Mouse (Mus musculus): ENCODE measurements around the gene Lep. TPM values are rescaled to one million over a fixed set of nuclear protein-coding genes. Genes with fewer than 3 reads are reported as not detected.

The Lep gene
- polyA plus RNA-seq, 1 experiment, result 3.0 TPM

- Histone ChIP-seq H3K27ac (ENCODE audit: control insufficient read depth, insufficient read depth, low read length) (no peak overlapping the region), H3K27me3 (ENCODE audit: control insufficient read depth, insufficient read depth, low read length) (no peaks in the 10 kb centered on the region), H3K4me3 (ENCODE audit: control insufficient read depth, insufficient read depth, low read length) (no peak overlapping the region), H3K36me3 (ENCODE audit: control insufficient read depth, insufficient read depth, low read length) (no peaks in the 10 kb centered on the region), H3K4me1 (replicated peaks; ENCODE audit: control insufficient read depth, insufficient read depth, low read length) (no peaks in the 10 kb centered on the region)
- 79% methylated on average over 8 of the region's 8 CpGs for WGBS
- no peak for DNase-seq
- TF ChIP-seq POLR2A (IDR thresholded peaks at IDR 0.05; ENCODE audit: control insufficient read depth, extremely low read depth, insufficient read depth, low read length, poor library complexity) (no peak), CTCF (IDR thresholded peaks at IDR 0.05; ENCODE audit: borderline replicate concordance, control insufficient read depth, extremely low read depth, insufficient read depth, low read length, poor library complexity) (no peak)
Observed at GRCm38 (mm10) chr6:29066389-29066790, 6.4 kb downstream of the Lep start.

DNA sequence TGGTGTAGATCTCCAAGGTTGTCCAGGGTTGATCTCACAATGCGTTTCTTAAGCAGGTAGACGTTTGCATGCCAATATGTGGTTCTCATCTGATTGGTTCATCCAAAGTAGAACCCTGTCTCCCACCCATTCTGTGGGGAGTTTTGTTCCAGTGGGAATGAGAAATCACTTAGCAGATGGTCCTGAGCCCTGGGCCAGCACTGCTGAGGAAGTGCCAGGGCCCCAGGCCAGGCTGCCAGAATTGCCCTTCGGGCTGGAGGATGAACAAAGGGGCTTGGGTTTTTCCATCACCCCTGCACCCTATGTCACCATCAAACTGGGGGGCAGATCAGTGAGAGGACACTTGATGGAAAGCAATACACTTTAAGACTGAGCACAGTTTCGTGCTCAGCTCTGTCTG, 12.2 kb downstream of the Lep start:
- TF ChIP-seq CTCF (IDR thresholded peaks at IDR 0.05; ENCODE audit: borderline replicate concordance, control insufficient read depth, extremely low read depth, insufficient read depth, low read length, poor library complexity), result no peak
- no peak for TF ChIP-seq POLR2A (IDR thresholded peaks at IDR 0.05; ENCODE audit: control insufficient read depth, extremely low read depth, insufficient read depth, low read length, poor library complexity)
- no peak overlapping the region for H3K27ac ChIP-seq (ENCODE audit: control insufficient read depth, insufficient read depth, low read length)
- H3K36me3 ChIP-seq (ENCODE audit: control insufficient read depth, insufficient read depth, low read length), result no peaks in the 10 kb centered on the region
- no peak for DNase-seq
- WGBS, result 90% methylated on average over 4 of the region's 4 CpGs
- no peaks in the 10 kb centered on the region for H3K4me1 ChIP-seq (replicated peaks; ENCODE audit: control insufficient read depth, insufficient read depth, low read length)
- no peak overlapping the region for H3K4me3 ChIP-seq (ENCODE audit: control insufficient read depth, insufficient read depth, low read length)
- no peaks in the 10 kb centered on the region for H3K27me3 ChIP-seq (ENCODE audit: control insufficient read depth, insufficient read depth, low read length)

DNA sequence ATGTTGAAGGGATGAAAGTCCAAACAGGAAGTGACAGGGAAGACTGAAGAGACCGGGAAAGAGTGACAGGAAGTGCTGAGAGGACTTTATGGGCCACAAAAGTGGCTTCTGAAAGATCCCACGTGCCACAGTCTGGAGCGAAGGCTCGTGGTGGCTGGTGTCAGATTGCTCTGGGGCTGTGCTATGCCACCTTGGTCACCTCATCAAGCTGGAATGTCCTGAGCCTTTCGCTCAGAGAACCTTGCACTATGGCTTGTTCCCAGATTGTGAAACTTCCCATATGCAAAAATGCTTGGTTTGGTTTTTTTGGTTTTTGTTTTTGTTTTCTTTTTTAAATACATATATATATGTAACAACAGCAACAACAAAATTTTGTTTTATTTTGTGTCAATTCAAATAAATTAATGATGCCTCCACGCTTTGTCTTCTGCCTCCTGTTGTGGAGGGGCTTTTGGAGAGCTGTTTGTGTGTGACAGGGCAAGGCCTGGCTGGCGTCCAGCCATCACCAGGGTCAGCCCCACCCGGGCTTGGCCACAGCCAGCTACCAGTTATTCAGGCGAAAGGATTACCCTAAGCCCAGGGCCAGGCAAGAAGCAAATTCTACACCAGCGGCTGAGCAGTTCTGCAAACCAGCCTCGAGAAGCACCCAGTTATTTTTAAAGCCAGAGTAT, 13.6 kb downstream of the Lep start:
- 65% methylated on average over 11 of the region's 11 CpGs for WGBS
- H3K4me3 ChIP-seq (ENCODE audit: control insufficient read depth, insufficient read depth, low read length), result no peak overlapping the region
- TF ChIP-seq POLR2A (IDR thresholded peaks at IDR 0.05; ENCODE audit: control insufficient read depth, extremely low read depth, insufficient read depth, low read length, poor library complexity) (no peak), CTCF (IDR thresholded peaks at IDR 0.05; ENCODE audit: borderline replicate concordance, control insufficient read depth, extremely low read depth, insufficient read depth, low read length, poor library complexity) (no peak)
- no peaks in the 10 kb centered on the region for H3K4me1 ChIP-seq (replicated peaks; ENCODE audit: control insufficient read depth, insufficient read depth, low read length)
- H3K27ac ChIP-seq (ENCODE audit: control insufficient read depth, insufficient read depth, low read length), result no peak overlapping the region
- no peak for DNase-seq
- H3K36me3 ChIP-seq (ENCODE audit: control insufficient read depth, insufficient read depth, low read length), result no peaks in the 10 kb centered on the region
- H3K27me3 ChIP-seq (ENCODE audit: control insufficient read depth, insufficient read depth, low read length), result no peaks in the 10 kb centered on the region

DNA sequence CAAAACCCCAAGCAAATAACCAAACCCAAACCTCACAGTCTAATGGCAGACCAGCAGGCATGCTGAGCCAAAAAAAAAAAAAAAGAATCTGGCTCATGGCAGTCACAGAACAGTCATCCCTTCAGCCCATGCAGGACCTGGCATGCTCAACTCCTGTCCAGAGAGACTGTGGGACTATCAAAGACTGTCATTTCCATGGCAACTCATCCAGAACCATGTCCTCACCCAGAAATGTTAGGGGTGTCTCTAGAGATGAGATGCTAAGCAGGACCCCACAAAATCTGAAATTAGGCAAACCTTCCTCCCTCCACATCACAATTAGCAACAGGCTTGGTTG, 14.1 kb downstream of the Lep start:
- H3K36me3 ChIP-seq (ENCODE audit: control insufficient read depth, insufficient read depth, low read length), result no peaks in the 10 kb centered on the region
- DNase-seq, result no peak
- H3K4me1 ChIP-seq (replicated peaks; ENCODE audit: control insufficient read depth, insufficient read depth, low read length), result no peaks in the 10 kb centered on the region
- H3K4me3 ChIP-seq (ENCODE audit: control insufficient read depth, insufficient read depth, low read length), result no peak overlapping the region
- no peaks in the 10 kb centered on the region for H3K27me3 ChIP-seq (ENCODE audit: control insufficient read depth, insufficient read depth, low read length)
- H3K27ac ChIP-seq (ENCODE audit: control insufficient read depth, insufficient read depth, low read length), result no peak overlapping the region
- no peak for TF ChIP-seq CTCF (IDR thresholded peaks at IDR 0.05; ENCODE audit: borderline replicate concordance, control insufficient read depth, extremely low read depth, insufficient read depth, low read length, poor library complexity)
- no peak for TF ChIP-seq POLR2A (IDR thresholded peaks at IDR 0.05; ENCODE audit: control insufficient read depth, extremely low read depth, insufficient read depth, low read length, poor library complexity)

DNA sequence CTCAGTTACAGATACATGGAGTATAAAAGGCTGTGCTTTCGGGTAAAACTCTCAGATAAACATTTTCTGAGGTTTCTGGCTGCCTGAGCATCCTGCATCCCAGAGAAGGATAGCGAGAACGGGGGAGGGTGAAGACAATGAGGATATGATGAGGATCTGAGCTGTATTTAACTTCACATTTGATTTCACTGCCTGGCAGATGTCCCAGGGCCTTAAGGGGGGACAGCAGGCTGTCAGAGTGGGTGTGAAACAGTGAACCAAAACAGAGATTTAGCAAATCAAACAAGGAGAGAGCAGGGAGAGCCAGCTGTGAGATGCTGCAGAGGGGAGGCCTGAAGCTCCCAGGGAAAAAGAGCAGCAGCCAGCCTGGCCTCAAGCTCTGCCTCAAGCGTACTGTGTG, 19.3 kb downstream of the Lep start:
- 80% methylated on average over 4 of the region's 4 CpGs for WGBS
- TF ChIP-seq CTCF (IDR thresholded peaks at IDR 0.05; ENCODE audit: borderline replicate concordance, control insufficient read depth, extremely low read depth, insufficient read depth, low read length, poor library complexity) (no peak), POLR2A (IDR thresholded peaks at IDR 0.05; ENCODE audit: control insufficient read depth, extremely low read depth, insufficient read depth, low read length, poor library complexity) (no peak)

GRCm38 (mm10) chr6:29081826-29082363, 21.9 kb downstream of the Lep start:
- H3K27me3 ChIP-seq (ENCODE audit: control insufficient read depth, insufficient read depth, low read length), result no peaks in the 10 kb centered on the region
- H3K27ac ChIP-seq (ENCODE audit: control insufficient read depth, insufficient read depth, low read length), result no peak overlapping the region
- 85% methylated on average over 10 of the region's 10 CpGs for WGBS
- H3K4me1 ChIP-seq (replicated peaks; ENCODE audit: control insufficient read depth, insufficient read depth, low read length), result no peaks in the 10 kb centered on the region
- TF ChIP-seq CTCF (IDR thresholded peaks at IDR 0.05; ENCODE audit: borderline replicate concordance, control insufficient read depth, extremely low read depth, insufficient read depth, low read length, poor library complexity) (no peak), POLR2A (IDR thresholded peaks at IDR 0.05; ENCODE audit: control insufficient read depth, extremely low read depth, insufficient read depth, low read length, poor library complexity) (no peak)
- DNase-seq, result no peak
- H3K36me3 ChIP-seq (ENCODE audit: control insufficient read depth, insufficient read depth, low read length), result no peaks in the 10 kb centered on the region
- H3K4me3 ChIP-seq (ENCODE audit: control insufficient read depth, insufficient read depth, low read length), result no peak overlapping the region

More for the DNA sequence above, 19.3 kb downstream of the Lep start:
- H3K27me3 ChIP-seq (ENCODE audit: control insufficient read depth, insufficient read depth, low read length), result no peaks in the 10 kb centered on the region
- H3K4me3 ChIP-seq (ENCODE audit: control insufficient read depth, insufficient read depth, low read length), result no peak overlapping the region
- H3K4me1 ChIP-seq (replicated peaks; ENCODE audit: control insufficient read depth, insufficient read depth, low read length), result no peaks in the 10 kb centered on the region
- DNase-seq, result no peak
- no peaks in the 10 kb centered on the region for H3K36me3 ChIP-seq (ENCODE audit: control insufficient read depth, insufficient read depth, low read length)
- H3K27ac ChIP-seq (ENCODE audit: control insufficient read depth, insufficient read depth, low read length), result no peak overlapping the region
